Mouse (Mus musculus) liver, adult 2 months (tissue): ENCODE measurements around the gene Abr. TPM values are rescaled to one million over a fixed set of nuclear protein-coding genes. Genes with fewer than 3 reads are reported as not detected.

Experiments
- DNase-seq: peaks from one replicate; pipeline ENCODE4 v3.0.0-alpha.2; 2011; ENCODE audit warnings: low read depth, low spot score; ENCODE audit errors: extremely low read depth
- H3K27ac ChIP-seq: fragments of 200-500 bp; replicated peaks from 2 replicates; pipeline ENCODE4 v1.5.1; 2012; ENCODE audit warnings: low read depth, mild to moderate bottlenecking, control low read depth, inconsistent platforms, low read length; ENCODE audit not compliant: insufficient read depth
- H3K27me3 ChIP-seq: fragments of 200-500 bp; 2 replicates; pipeline ENCODE4 v1.6.1; 2012; ENCODE audit warnings: mild to moderate bottlenecking, moderate library complexity, low read length, inconsistent platforms; ENCODE audit not compliant: control insufficient read depth, insufficient read depth
- H3K36me3 ChIP-seq: fragments of 200-500 bp; 2 replicates; pipeline ENCODE4 v1.6.1; 2012; ENCODE audit warnings: low read length, inconsistent platforms; ENCODE audit not compliant: control insufficient read depth, insufficient read depth
- H3K4me1 ChIP-seq: fragments of 200-500 bp; 2 replicates; pipeline ENCODE4 v1.6.1; 2011; ENCODE audit warnings: low read length; ENCODE audit not compliant: control insufficient read depth, insufficient read depth
- H3K4me3 ChIP-seq: fragments of 200-500 bp; 2 replicates; pipeline ENCODE4 v1.5.1; 2011; ENCODE audit warnings: low read depth, mild to moderate bottlenecking, control low read depth, low read length, moderate library complexity; ENCODE audit not compliant: insufficient read depth
- H3K79me2 ChIP-seq: fragments of 200-500 bp; 2 replicates; pipeline ENCODE4 v1.6.1; 2012; ENCODE audit warnings: inconsistent platforms, mild to moderate bottlenecking, low read length, moderate library complexity; ENCODE audit not compliant: control insufficient read depth, insufficient read depth
- H3K9ac ChIP-seq: fragments of 200-500 bp; 2 replicates; pipeline ENCODE4 v1.6.1; 2012; ENCODE audit warnings: low read depth, mild to moderate bottlenecking, control low read depth, inconsistent platforms, low read length
- CTCF ChIP-seq: fragments of 200-500 bp; IDR thresholded peaks from 2 replicates; pipeline ENCODE4 v1.5.1; 2011; ENCODE audit warnings: low read depth, low read length, control low read depth
- POLR2A ChIP-seq: fragments of 200-500 bp; IDR thresholded peaks from 2 replicates; pipeline ENCODE4 v1.6.1; 2011; ENCODE audit warnings: low read length, control low read depth; ENCODE audit not compliant: insufficient read depth; ENCODE audit errors: extremely low read depth
- WGBS: fragments of 180-500 bp; shearing (Covaris S2); methylation state at CpG from one replicate; pipeline ENCODE4 v1.1.7; 2018; 5-methylcytosine and 5-hydroxymethylcytosine counted together
- polyA plus RNA-seq: library from polyadenylated mRNA; depleted of rRNA; stranded (reverse); fragments of >200 nt; gene quantifications from 2 replicates; pipeline ENCODE4 v1.2.3, GENCODE M21; 2012; rRNA removed
- total RNA-seq: library from RNA; depleted of rRNA; stranded (reverse); fragments of >200 nt; gene quantifications from 2 replicates; pipeline ENCODE4 v1.2.3, GENCODE M21; 2014; rRNA removed

The Abr gene
- total and polyA plus RNA-seq, 2 experiments, result 3.3 to 3.9 TPM

GRCm38 (mm10) chr11:76379921-76380544, 242.1 kb downstream of the Abr start:
- Histone ChIP-seq H3K4me3 (no peak overlapping the region), H3K36me3 (no peaks in the 10 kb centered on the region), H3K9ac (no peak overlapping the region), H3K27me3 (no peaks in the 10 kb centered on the region), H3K27ac (peak overlapping the region; percentile 58; the same call in 1 of the 2 replicates), H3K4me1 (peaks cover 6% of the 10 kb centered on the region; the same call in 1 of the 2 replicates), H3K79me2 (no peaks in the 10 kb centered on the region)
- peak; percentile 62 for DNase-seq
- 21% methylated on average over 11 of the region's 11 CpGs for WGBS
- no peak for TF ChIP-seq POLR2A
- no peak for TF ChIP-seq CTCF

- Histone ChIP-seq H3K79me2 (no peaks in the 10 kb centered on the region), H3K4me3 (no peak overlapping the region), H3K36me3 (no peaks in the 10 kb centered on the region), H3K4me1 (peaks cover 6% of the 10 kb centered on the region; the same call in 1 of the 2 replicates), H3K9ac (no peak overlapping the region), H3K27ac (no peak overlapping the region), H3K27me3 (no peaks in the 10 kb centered on the region)
- 93% methylated on average over 3 of the region's 3 CpGs for whole genome bisulfite sequencing
- TF ChIP-seq CTCF (no peak), POLR2A (no peak)
- DNase-seq, result no peak
Observed at GRCm38 (mm10) chr11:76376425-76376824, 245.7 kb downstream of the Abr start.

GRCm38 (mm10) chr11:76374491-76375185, 247.5 kb downstream of the Abr start:
- Histone ChIP-seq H3K9ac (no peak overlapping the region), H3K4me3 (no peak overlapping the region), H3K27me3 (no peaks in the 10 kb centered on the region), H3K4me1 (no peaks in the 10 kb centered on the region), H3K36me3 (no peaks in the 10 kb centered on the region), H3K27ac (no peak overlapping the region), H3K79me2 (no peaks in the 10 kb centered on the region)
- DNase-seq, result no peak
- TF ChIP-seq CTCF (no peak), POLR2A (no peak)
- WGBS, result 75% methylated on average over 17 of the region's 17 CpGs

GRCm38 (mm10) chr11:76372534-76372933, 249.6 kb downstream of the Abr start:
- no peak overlapping the region for H3K27ac ChIP-seq
- no peaks in the 10 kb centered on the region for H3K79me2 ChIP-seq
- no peak overlapping the region for H3K9ac ChIP-seq
- no peak for DNase-seq
- WGBS, result 72% methylated on average over 6 of the region's 6 CpGs
- TF ChIP-seq CTCF (no peak), POLR2A (no peak)
- H3K4me3 ChIP-seq, result no peak overlapping the region
- H3K36me3 ChIP-seq, result no peaks in the 10 kb centered on the region
- no peaks in the 10 kb centered on the region for H3K4me1 ChIP-seq
- H3K27me3 ChIP-seq, result no peaks in the 10 kb centered on the region

GRCm38 (mm10) chr11:76372120-76372519, 250.0 kb downstream of the Abr start:
- Histone ChIP-seq H3K27ac (no peak overlapping the region), H3K79me2 (no peaks in the 10 kb centered on the region), H3K9ac (no peak overlapping the region), H3K36me3 (no peaks in the 10 kb centered on the region), H3K4me1 (no peaks in the 10 kb centered on the region), H3K27me3 (no peaks in the 10 kb centered on the region), H3K4me3 (no peak overlapping the region)
- whole genome bisulfite sequencing, result 86% methylated on average over 2 of the region's 2 CpGs
- TF ChIP-seq POLR2A (no peak), CTCF (no peak)
- no peak for DNase-seq

GRCm38 (mm10) chr11:76370491-76370890, 251.6 kb downstream of the Abr start:
- no peak for DNase-seq
- Histone ChIP-seq H3K9ac (no peak overlapping the region), H3K36me3 (no peaks in the 10 kb centered on the region), H3K79me2 (no peaks in the 10 kb centered on the region), H3K4me1 (no peaks in the 10 kb centered on the region), H3K4me3 (no peak overlapping the region), H3K27me3 (no peaks in the 10 kb centered on the region), H3K27ac (no peak overlapping the region)
- TF ChIP-seq CTCF (no peak), POLR2A (no peak)

Other genes with a start within 250 kb of the Abr start
- 1.0 and 2.2 TPM in 2 replicates for gene Nxn, start 223.2 kb downstream of the Abr start, total RNA-seq
- 1.3 and 1.6 TPM in 2 replicates for gene Nxn, start 223.2 kb downstream of the Abr start, polyA plus RNA-seq
- gene Timm22, start 215.4 kb downstream of the Abr start, total RNA-seq, result 7.9 and 12.4 TPM in 2 replicates
- gene Timm22, start 215.4 kb downstream of the Abr start, polyA plus RNA-seq, result 6.0 and 7.5 TPM in 2 replicates
- gene Bhlha9, start 50.2 kb upstream of the Abr start, total RNA-seq, result not detected in 2 replicates
- gene Bhlha9, start 50.2 kb upstream of the Abr start, polyA plus RNA-seq, result not detected in 2 replicates
- gene Trarg1, start 57.5 kb upstream of the Abr start, total RNA-seq, result 0.13 and 0.18 TPM in 2 replicates
- 0.09 and 0.10 TPM in 2 replicates for gene Trarg1, start 57.5 kb upstream of the Abr start, polyA plus RNA-seq
- gene Gosr1, start 141.3 kb upstream of the Abr start, total RNA-seq, result 18.9 and 20.1 TPM in 2 replicates
- gene Gosr1, start 141.3 kb upstream of the Abr start, polyA plus RNA-seq, result 13.7 and 14.9 TPM in 2 replicates
- 17.0 and 22.6 TPM in 2 replicates for gene Cpd, start 224.7 kb upstream of the Abr start, total RNA-seq
- 4.8 and 5.0 TPM in 2 replicates for gene Cpd, start 224.7 kb upstream of the Abr start, polyA plus RNA-seq